In genomic region chr12:58802410-58802809, GRCm38 (mm10) we compare ENCODE assay signal across 9 mouse cellular contexts.
DNase-seq lines count a peak whose midpoint lies in the region; ATAC-seq and TF ChIP-seq lines count a peak whose summit lies in the region.
"Had no signal": no experiment of that assay in that cellular context is flagged by ENCODE, and none has a peak within 500 bp of the region (broad histone marks: within the 10 kb centered on the region; RNA-seq: fewer than 3 reads in every experiment).

No protein-coding gene starts in this region.

- 52% methylated on average over 4 of the region's 4 CpGs for WGBS in forebrain, embryonic 16.5 days
- 43% methylated on average over 4 of the region's 4 CpGs for WGBS in hindbrain, embryonic 10.5 days

- TF ChIP-seq CTCF in G1E (IDR thresholded peaks at IDR 0.05; ENCODE audit: low read depth, low read length), result peak; percentile 87

- no peak overlapping the region for H3K4me3 ChIP-seq in G1E (ENCODE audit: low read depth, low read length)
- H3K4me3 ChIP-seq in forebrain, embryonic 16.5 days (replicated peaks; ENCODE audit: low read length), result no peak overlapping the region
- no peak overlapping the region for H3K4me3 ChIP-seq in hindbrain, embryonic 10.5 days
- H3K4me3 ChIP-seq: heart, embryonic 13.5 days had no signal

- H3K9ac ChIP-seq in forebrain, embryonic 16.5 days (replicated peaks; ENCODE audit: low read depth, low read length), result no peak overlapping the region
- H3K9ac ChIP-seq: heart, embryonic 13.5 days had no signal

- no peak overlapping the region for H3K27ac ChIP-seq in forebrain, embryonic 16.5 days (ENCODE audit: low read length)
- no peak overlapping the region for H3K27ac ChIP-seq in hindbrain, embryonic 10.5 days
- H3K27ac ChIP-seq: heart, embryonic 13.5 days had no signal

- H3K9me3 ChIP-seq in G1E (replicated peaks), result no peaks in the 10 kb centered on the region
- no peaks in the 10 kb centered on the region for H3K9me3 ChIP-seq in forebrain, embryonic 16.5 days (ENCODE audit: control insufficient read depth, low read length)
- H3K9me3 ChIP-seq in hindbrain, embryonic 10.5 days, result no peaks in the 10 kb centered on the region
- H3K9me3 ChIP-seq: heart, embryonic 13.5 days had no signal

- peak; percentile 62; the same call in 1 of the 2 replicates for ATAC-seq in G1E (ENCODE audit: extremely low read depth, insufficient number of reproducible peaks, low FRiP score, poor library complexity, severe bottlenecking)
- ATAC-seq in forebrain, embryonic 16.5 days, result peak; percentile 90

- H3K4me2 ChIP-seq in forebrain, embryonic 16.5 days (ENCODE audit: low read length), result no peak overlapping the region
- H3K4me2 ChIP-seq: heart, embryonic 13.5 days had no signal

- H3K27me3 ChIP-seq in G1E (ENCODE audit: insufficient read depth, low read length), result no peaks in the 10 kb centered on the region
- no peaks in the 10 kb centered on the region for H3K27me3 ChIP-seq in forebrain, embryonic 16.5 days (replicated peaks; ENCODE audit: control insufficient read depth, insufficient read depth, low read length)
- no peaks in the 10 kb centered on the region for H3K27me3 ChIP-seq in hindbrain, embryonic 10.5 days (ENCODE audit: insufficient read depth, poor library complexity, severe bottlenecking)
- H3K27me3 ChIP-seq: heart, embryonic 13.5 days had no signal

- H3K4me1 ChIP-seq in G1E (ENCODE audit: insufficient read depth, low read depth, low read length), result no peaks in the 10 kb centered on the region
- peaks cover 2% of the 10 kb centered on the region; the same call in 1 of the 2 replicates for H3K4me1 ChIP-seq in forebrain, embryonic 16.5 days (replicated peaks; ENCODE audit: control insufficient read depth, insufficient read depth, low read length)
- H3K4me1 ChIP-seq in hindbrain, embryonic 10.5 days (replicated peaks), result no peaks in the 10 kb centered on the region
- H3K4me1 ChIP-seq: heart, embryonic 13.5 days had no signal

- H3K36me3 ChIP-seq in G1E (replicated peaks), result no peaks in the 10 kb centered on the region
- H3K36me3 ChIP-seq in forebrain, embryonic 16.5 days (ENCODE audit: control insufficient read depth, insufficient read depth), result no peaks in the 10 kb centered on the region
- no peaks in the 10 kb centered on the region for H3K36me3 ChIP-seq in hindbrain, embryonic 10.5 days
- H3K36me3 ChIP-seq: heart, embryonic 13.5 days had no signal

- DNase-seq in G1E (ENCODE audit: low spot score), result peak; percentile 14
- DNase-seq in c-Kit-positive CD71-positive TER-119-negative erythroid progenitor cells, embryonic 14.5 days (ENCODE audit: low read depth), result peak; percentile 46
- DNase-seq in hindbrain, embryonic 10.5 days (ENCODE audit: low spot score), result peak; percentile 81
- DNase-seq in layer of hippocampus, adult 9-10 months (ENCODE audit: low spot score), result peak; percentile 63
- peak; percentile 87 for DNase-seq in lung, postnatal 10 days
- DNase-seq in right cerebral cortex, postnatal 10 days (ENCODE audit: low spot score in 2 of 2), result peak; percentile 83 to 87
- DNase-seq in urinary bladder, postnatal 10 days (ENCODE audit: low spot score), result peak; percentile 55

Comparison
In these comparisons a context has a peak if more than half of its experiments do, and no peak if none do; other contexts are left out.
1. DNase-seq: peak in every context shown above with its lines; median percentile 87 in lung, postnatal 10 days; 85 in right cerebral cortex, postnatal 10 days; 81 in hindbrain, embryonic 10.5 days; 63 in layer of hippocampus, adult 9-10 months; 55 in urinary bladder, postnatal 10 days; 46 in c-Kit-positive CD71-positive TER-119-negative erythroid progenitor cells, embryonic 14.5 days; 14 in G1E.